Mouse (Mus musculus): ENCODE results near the gene Nlrp4e. TPM values are rescaled to one million over a fixed set of nuclear protein-coding genes. Genes with fewer than 3 reads are reported as not detected.

Gene Nlrp4e
- not detected in 2 replicates for polyA plus RNA-seq (2012; rRNA removed; ENCODE audit: low replicate concordance)

DNA sequence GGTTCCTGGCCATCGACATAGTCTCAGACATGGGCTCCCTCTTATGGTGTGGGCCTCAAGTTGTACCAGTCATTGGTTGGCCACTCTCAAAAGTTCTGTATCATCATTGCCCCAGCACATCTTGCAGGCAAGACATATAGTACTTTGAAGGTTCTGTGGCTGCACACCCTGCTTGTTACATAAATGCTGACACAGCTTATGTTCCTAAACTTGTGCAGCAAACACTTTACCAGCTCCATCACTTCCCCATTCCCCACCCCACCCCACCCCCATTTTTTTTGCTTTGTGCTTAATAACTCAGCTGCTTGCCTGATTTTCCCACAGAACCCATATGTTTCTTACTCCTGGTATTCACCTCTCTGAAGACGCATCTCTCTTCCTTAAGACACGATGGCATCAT lies at the start of gene Nlrp4e:
Nlrp4e (plus strand) TSS at position 301 of the 400 bp plus-strand sequence.

DNA sequence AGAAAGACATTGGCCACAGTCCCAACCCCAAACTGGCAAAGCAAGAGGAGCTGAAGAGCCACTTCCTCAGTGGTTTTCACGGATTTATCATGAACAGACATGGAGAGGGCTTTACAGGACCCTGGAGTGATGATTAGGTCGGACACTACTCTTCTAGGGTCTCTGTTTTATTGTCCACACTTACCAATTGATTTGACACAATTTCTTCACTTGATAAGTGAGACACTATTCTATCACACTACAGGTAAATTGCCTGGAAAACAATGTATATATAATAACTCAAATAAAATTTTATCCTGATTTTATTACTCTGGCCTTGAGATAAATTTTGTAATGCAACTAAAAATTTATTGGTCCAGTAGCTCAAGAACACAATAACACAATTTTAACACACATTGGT lies 49.4 kb upstream of the Nlrp4e start, which contains the start of gene Vmn1r166:
Vmn1r166 (minus strand) TSS at position 101 of the 400 bp plus-strand sequence.

DNA sequence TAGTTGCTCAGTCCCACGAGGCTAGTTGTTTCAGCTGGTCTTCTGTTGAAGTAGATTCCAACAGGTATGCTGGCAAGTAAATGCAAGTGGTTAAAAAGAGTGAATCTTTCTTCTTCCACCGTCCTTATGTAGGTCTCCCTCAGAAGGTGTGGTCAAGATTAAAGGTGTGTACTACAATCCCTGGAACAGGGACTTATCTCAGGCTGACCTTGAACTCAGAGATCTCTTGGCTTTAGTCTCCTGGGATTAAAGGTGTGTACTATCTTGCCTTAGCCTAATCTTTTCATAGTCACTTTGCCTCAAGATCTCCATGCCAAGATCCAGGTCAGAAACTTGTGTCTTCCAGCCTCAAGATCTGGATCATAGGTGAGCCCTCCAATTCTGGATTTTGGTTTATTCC lies 22.2 kb upstream of the Nlrp4e start, which contains the start of gene Gm6902:
Gm6902 (minus strand) TSS at position 101 of the 400 bp plus-strand sequence.

GRCm38 (mm10) chr7:23385589-23385988 lies 84.6 kb downstream of the Nlrp4e start, which contains the start of gene Nlrp5:
Gene Nlrp5 (plus strand): TSS chr7:23385889.

Other genes starting within 250 kb of the Nlrp4e start
- gene Vmn1r163, start 245.7 kb upstream of the Nlrp4e start, polyA plus RNA-seq (2012; rRNA removed; ENCODE audit: low replicate concordance) = not detected in 2 replicates
- not detected in 2 replicates for gene Gm8720, start 233.7 kb upstream of the Nlrp4e start, polyA plus RNA-seq (2012; rRNA removed; ENCODE audit: low replicate concordance)
- not detected in 2 replicates for gene Gm10662, start 156.7 kb upstream of the Nlrp4e start, polyA plus RNA-seq (2012; rRNA removed; ENCODE audit: low replicate concordance)
- gene Vmn1r165, start 83.9 kb upstream of the Nlrp4e start, polyA plus RNA-seq (2012; rRNA removed; ENCODE audit: low replicate concordance) = not detected in 2 replicates
- not detected in 2 replicates for gene Vmn1r166, start 49.5 kb upstream of the Nlrp4e start, polyA plus RNA-seq (2012; rRNA removed; ENCODE audit: low replicate concordance)
- gene Gm6902, start 22.3 kb upstream of the Nlrp4e start, polyA plus RNA-seq (2012; rRNA removed; ENCODE audit: low replicate concordance) = not detected in 2 replicates
- gene Nlrp5, start 84.7 kb downstream of the Nlrp4e start, polyA plus RNA-seq (2012; rRNA removed; ENCODE audit: low replicate concordance) = not detected in 2 replicates
- not detected in 2 replicates for gene Vmn1r167, start 206.0 kb downstream of the Nlrp4e start, polyA plus RNA-seq (2012; rRNA removed; ENCODE audit: low replicate concordance)
- not detected in 2 replicates for gene Vmn1r168, start 238.5 kb downstream of the Nlrp4e start, polyA plus RNA-seq (2012; rRNA removed; ENCODE audit: low replicate concordance)